Mouse (Mus musculus): ENCODE measurements at regions not wholly inside any gene's neighbourhood (a gene's known extent, or its start where the extent isn't known, plus 50 kb on each side); places are given as distances from the start of the nearest gene placed in this dataset.

DNA sequence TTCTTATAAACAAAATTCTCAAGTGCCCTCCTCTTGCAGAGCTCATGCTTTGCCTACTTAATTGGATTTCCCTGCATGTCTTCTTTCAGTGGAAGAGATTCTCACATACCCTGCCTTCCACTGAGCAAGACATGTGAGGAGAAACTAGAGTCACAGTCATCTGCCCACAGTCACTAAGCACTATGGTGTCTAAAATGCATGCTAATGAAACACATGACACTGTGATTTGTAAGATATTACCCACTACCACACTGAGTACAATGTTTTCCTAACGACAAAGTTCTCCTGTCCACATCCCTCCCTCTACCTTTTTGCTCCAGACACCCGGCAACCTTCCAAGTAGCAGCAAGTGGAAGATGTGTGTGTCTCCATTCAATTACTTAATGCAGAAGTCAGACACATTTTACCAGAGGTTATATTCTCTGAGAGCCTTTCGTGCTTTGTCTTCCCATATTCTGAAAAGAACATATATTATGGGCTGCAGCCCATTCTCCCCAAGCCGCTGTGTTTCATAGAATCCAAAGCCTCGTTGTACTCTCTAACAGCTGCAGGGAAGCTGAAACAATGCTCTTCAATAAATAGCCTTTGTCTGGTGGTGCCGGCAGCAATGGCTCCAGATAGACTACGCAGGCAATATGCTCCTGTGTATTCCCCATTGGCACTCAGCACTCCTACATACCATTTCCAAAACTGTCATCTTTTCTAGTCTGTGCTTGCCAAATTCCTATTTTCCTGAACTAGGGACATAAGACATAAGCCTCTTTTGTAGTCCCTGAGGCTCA lies 670.7 kb downstream of the Poteg start:
- no peak for DNase-seq (ENCODE audit: low spot score in 2 of 2)

DNA sequence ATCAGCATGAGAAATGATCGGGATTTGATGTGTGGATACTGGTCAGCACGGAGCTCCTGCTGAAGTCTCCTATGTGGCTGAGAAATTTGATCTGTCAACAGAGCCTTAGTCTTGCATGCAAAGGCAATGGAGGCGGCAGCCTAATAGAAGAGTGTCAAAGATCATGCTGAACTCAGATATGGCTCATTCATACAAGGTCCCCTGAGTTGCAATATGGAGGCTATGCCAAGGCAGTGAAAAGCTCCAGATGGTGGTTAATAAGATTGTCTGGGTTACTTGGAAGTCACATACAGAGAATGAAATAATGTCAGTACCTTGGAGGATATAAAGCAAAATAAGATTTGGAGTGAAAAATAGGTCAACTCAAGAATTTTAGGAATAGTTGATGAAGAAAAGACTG lies 677.6 kb downstream of the Poteg start:
- no peak for DNase-seq (ENCODE audit: low spot score in 2 of 2)

DNA sequence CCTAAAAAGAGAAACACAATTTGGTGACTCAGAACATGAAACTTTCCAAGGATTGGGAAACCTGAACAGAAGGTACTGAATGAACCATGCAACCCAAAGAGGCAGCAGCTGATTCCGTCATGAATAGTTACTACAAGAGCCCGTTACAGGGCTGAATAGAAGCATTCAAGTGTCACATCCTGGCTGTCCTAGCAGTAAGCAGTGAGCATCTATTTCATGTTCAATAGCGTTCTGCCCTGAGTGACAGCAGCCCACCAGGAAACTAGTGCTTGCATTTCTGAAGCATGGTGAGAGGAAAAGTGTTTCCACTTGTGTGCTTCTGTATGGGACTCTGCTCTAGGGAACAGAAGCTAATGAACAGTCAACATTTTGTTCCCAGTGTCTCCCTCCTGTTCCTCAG lies 694.4 kb downstream of the Poteg start:
- no peak for DNase-seq (ENCODE audit: low spot score in 2 of 2)

DNA sequence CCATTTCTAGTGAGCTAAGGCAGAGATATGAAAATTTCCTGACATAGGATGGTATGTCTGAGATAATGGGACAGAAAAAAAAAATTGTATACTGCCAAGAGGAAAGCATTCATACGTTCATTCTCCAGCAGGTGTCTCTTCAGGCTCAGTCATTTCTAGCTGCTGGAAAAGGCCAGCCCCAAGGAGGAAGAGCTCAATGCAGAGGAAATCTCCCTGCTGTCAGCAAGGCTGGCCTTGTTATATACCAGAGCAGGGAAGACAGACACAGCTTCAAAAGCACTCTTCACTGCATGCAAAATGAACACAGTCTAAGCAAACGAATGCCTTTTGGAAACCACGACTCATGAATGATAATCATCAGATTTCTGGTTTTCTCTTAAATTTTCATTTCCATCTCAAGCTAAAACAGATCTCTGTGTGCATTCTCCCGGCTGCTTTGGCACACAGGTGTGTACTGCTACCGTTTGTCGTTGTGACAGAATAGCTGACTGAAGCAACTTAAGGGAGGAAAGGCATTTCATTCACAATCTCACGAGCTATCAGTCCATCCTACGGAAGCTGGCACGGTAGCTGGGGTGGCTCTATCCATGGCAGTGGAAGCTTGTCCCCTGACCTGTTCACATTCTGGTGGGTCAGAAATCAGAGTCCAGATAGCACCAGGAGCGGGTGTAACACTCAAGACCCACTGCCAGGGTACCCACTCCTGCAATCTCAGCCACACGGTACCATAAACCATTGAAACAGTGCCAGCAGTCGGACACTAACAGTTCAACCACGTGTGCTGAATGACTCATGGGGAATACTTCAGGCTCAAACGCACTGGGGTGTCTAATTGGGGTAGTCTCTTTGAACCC lies 701.4 kb downstream of the Poteg start:
- DNase-seq (ENCODE audit: low spot score in 2 of 2): peak in 1 of 2 experiments; percentile 32

DNA sequence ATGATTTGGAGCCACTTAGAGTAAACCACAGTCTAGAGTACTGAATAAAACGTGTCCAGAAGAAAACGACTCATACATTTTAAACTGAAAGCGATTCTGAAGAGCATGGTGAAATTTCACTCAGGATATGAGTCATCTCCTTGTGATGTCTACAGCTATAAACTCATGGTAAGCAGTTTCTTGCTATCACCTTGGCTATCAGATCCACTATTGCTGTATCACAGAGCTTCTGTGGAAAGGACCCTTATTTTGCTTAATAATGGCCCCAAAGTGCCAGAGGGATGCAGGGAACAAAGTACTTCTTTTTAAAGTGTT lies 701.9 kb downstream of the Poteg start:
- DNase-seq (ENCODE audit: low spot score in 2 of 2): no peak

DNA sequence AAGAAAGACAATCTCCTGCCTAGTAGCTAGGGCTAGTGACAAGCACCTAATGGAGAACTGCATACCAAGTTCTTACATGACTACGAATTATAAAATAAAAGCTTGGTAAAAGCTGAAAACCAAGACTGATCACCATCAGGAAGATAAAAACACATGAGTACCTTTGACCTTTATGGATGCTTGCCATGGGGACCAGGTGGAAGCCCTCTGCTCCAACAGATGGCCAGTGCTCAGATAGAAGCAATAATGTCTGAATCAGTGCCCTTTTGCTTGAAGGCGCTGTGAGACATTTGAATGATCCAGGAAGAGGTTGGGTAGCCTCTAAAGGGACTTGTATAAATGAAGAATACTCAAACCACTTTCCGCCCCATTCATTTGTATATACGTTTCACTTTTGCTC lies 713.2 kb downstream of the Poteg start:
- no peak for DNase-seq (ENCODE audit: low spot score in 2 of 2)

DNA sequence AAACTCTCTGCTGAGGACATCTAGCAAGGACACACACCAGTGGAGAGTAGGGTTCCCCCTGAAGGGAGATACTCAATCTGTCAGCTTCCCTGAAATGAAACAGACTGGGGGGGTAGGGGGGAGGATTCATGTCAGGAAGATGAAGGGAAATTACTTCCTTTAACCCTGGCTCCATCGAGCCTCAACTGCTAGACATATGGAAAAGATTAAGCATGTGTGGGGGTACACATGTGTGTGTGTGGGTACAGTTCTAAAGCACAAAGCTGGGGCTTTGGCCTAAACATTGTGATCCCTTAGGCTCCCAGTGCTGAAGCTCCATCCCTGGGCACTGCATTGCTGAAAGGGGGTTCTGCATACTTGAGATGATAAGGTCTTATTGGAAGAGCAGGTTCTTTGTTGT lies 720.6 kb downstream of the Poteg start:
- no peak for DNase-seq (ENCODE audit: low spot score in 2 of 2)

DNA sequence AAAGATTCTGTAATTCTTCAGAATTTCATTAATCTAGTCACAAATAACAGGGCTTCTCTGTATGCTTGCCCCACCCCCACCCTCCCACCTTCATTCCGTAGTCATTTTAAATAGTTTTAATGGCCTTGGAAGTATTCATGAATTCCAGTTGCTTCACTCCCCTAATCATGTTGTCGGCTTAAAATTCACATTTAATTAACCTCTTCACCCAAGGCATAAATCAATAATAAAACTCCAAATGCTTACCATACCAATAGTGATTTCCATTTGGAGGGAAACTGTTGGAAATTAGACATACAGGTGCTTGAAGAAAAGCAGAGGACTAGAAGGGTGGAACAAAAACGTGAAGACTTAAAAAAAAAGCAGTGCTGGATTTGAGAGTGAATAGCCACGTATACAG lies 724.0 kb downstream of the Poteg start:
- no peak for DNase-seq (ENCODE audit: low spot score in 2 of 2)

DNA sequence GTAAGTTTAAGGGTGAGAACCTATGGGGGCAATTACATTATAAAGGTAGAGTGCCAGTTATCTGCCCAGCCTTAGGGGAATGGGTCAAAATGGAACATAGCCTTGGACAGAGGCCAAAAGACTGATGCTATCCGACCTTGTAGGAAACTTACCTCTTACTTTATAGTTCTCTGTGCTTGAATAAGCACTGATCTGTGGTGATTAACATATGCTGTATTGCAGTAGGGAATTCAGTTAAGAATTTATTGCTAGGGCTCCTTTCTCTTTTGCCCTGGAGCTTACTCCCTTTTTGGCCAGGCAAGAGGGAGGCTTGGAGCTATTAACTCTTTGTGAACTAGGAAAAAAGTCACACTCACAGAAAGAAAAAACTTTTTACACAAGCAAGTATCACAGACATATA lies 748.5 kb downstream of the Poteg start:
- no peak for DNase-seq (ENCODE audit: low spot score in 2 of 2)

DNA sequence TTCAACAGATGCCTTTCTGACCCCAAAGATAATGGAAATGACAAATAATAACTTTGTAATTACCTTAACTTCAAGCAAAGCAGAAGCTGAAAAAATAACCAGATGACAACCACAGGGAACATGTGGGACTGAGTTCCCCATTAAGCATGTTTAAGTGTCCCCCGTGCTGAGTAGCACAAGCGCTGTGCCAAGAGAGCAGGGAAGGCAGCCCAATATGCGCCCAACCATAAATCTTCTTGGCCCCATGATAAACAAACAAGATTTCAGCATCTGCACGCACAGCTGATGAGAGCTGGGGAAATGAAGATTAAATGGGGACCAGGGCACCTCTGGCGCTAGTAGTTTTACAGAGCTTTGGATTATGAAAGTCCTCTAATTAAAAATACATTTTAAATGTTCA lies 788.1 kb downstream of the Poteg start:
- DNase-seq (ENCODE audit: low spot score in 2 of 2): peak in 1 of 2 experiments; percentile 16

DNA sequence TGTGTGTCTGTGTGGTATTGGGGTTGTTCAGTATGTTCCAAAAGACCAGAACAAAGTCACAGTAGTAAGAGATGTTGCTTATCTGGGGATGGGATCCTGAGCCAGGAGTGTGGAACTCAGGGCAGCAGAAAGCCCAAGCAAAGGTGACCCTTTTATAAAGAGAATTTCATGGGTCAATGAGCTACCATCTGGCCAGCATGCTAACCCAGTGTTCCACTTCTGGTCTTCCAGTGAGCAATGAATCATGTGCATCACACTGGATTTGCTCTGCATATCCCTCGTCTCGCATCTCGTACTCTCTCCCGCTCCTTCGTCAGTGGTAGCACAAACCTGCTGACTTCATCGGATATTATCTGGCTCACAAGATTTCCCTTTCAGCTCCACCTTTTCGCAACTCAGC lies 791.9 kb downstream of the Poteg start:
- DNase-seq (ENCODE audit: low spot score in 2 of 2): no peak

DNA sequence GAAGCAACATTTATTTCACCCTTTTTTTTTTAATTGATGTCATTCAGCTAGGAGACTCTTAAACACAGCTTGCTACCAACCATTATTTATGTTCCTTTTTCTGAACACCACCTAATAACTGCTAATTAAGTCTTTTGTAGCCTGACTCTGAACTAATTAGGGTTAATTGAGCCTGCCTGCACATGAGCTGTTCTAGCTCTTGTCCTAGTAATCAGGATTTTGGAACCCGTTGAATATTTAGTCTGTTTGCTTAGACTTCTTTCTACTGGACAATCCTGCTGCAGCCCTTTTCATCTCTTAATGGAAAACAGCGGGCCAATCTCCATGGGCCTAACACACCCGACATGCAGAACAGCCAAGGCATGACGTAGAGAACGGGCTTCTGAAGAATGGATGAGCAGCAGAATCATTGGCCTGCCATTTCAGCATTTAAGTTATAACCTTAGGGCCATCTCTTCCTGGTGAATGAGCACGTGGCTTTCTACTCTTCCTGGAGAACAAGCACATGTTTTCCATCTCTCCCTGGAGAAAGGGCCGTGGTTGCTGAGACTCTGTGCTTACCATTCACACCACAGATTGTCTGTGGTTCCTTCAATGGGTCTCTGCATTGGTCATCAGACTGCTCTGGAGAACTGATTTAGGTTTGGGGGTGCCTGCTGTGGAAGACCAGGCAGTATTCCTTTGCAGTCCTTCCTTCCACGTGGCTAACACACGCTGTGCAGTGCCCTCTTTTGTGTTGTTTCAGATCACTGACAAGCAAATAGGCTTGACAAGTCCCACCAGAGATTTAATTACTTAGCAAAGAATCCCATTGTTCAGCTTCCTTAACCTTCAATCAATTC lies 805.1 kb downstream of the Poteg start:
- DNase-seq (ENCODE audit: low spot score in 2 of 2): no peak

DNA sequence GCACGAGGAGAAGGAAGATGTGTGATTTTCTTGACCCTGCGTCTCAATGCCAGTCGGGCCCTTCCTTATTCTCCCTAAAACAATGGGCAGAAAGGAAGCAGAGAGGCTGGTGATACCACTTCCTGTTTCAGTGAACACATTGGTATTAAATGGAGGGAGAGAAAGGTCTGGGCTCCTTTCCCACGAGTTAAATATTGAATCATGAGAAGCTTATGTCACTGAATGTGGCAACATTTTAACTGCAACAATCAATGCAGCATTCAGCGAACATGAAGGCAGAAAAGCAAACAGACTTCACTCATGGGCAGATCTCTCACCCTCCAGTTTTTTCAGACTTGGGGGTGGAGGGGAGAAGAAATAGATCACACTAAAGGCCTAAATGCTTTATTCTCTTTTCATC lies 819.8 kb downstream of the Poteg start:
- DNase-seq (ENCODE audit: low spot score in 2 of 2): no peak

DNA sequence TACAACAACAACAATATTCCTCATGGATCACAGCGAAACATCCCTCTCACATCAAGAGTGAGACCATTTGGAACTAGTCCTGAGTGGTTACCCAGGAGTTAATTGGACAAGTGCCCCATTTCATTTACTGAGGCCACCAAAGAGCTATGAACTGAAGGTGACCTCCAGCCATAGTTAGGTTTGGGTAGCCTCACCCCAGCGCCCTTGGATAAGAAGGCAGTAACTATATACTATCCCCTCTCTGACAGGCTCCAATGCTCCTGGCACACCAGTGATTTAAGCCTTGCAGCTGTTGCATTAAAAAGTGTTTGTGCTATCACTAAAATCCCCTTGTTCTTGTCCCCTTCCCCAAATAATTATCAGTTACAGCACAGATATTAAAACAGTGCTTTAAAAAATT lies 836.8 kb downstream of the Poteg start:
- no peak for DNase-seq (ENCODE audit: low spot score in 2 of 2)

DNA sequence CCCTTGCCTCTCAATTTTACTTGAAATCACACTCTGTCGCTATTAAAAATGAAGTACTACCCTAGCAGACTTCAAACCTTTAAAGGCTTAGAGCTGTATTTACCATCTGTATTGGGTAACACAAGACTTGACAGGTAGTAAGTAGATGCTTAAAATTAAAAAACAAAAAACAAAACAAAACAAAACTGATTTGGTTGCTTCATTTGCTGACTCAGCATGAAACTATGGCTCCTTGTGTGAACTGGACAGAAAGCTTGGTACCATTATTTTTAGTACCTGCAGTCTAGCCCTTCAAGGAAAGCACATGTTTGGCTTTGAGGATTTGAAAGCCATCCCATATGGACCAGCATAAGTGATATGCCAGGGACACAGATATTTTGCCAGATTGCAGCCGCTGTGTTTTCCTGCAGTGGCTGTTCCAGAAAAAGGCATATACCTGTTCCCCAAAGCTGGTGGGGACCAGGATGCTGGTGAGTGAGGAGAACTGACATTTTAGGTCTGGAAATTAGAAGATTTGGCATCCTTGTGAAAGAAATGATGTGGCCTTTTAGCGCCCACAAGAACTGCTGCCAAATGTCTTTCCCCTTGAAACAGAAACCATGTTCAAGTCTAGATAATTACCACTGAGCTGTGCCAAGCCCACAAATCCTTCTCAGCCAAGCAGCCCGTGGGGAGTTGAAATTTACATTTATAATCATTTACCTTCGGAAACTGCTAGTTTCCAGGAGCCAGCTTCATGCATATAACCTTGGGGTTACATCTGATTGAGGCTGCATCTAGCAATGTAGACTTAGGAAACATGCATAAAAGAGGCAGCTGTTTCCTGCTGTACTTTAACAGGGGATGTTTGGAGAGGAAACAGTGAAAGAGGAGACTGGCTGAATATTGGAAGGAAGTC lies 851.7 kb downstream of the Poteg start:
- DNase-seq (ENCODE audit: low spot score in 2 of 2): peak in 1 of 2 experiments; percentile 19

DNA sequence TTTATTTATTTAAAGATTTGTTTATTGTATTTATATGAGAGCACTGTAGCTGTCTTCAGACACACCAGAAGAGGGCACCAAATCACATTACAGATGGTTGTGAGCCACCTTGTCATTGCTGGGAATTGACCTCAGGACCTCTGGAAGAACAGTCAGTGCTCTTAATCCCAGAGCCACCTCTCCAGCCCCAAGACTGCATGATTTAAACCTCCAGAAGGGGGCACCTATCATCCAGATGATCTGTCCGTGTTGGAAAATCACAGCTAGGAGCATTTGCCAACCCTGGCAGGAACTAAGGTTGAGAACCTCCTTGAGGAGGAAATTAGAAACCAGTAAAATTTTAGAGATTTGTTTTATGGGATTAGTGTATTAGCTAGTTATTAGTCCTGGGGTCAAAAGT lies 869.6 kb downstream of the Poteg start:
- no peak for DNase-seq (ENCODE audit: low spot score in 2 of 2)

DNA sequence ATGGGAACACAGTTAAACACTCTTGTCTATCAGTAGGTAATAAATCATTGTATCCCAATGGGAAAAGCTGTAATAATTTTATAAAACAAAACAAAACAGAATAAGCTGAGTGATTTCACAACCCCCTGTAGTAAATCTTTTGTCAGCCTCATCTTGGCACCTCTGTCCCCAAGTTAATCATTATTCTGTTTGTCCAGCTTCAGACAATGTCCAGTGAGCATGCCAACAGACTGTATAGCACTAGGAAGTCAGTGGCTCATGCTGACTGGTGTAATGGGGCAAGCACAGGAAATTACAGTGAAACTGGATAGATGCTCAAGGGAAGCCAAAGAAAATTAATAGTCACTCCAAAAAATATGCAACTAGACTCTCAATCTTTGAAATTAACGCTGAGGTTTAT lies 885.9 kb downstream of the Poteg start:
- no peak for DNase-seq (ENCODE audit: low spot score in 2 of 2)

DNA sequence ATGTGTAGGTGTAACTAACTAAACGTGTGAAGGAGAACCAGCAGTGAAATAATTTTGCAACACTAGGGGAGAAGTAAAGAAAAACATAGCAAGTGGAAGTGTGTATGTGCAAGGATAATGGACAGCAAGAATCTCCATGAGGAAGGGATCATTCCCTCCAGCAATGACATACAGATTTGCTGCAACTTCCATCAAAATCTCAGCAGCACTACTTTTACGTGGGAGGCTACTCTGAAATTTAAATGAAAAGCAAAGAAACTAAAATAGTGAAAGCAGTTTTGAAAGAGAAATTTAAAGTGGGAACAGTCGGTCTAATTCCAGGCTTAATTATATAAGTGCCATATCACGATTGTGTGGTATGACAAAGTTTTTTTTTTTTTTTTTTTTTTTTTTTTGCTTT lies 890.0 kb downstream of the Poteg start:
- no peak for DNase-seq (ENCODE audit: low spot score in 2 of 2)

DNA sequence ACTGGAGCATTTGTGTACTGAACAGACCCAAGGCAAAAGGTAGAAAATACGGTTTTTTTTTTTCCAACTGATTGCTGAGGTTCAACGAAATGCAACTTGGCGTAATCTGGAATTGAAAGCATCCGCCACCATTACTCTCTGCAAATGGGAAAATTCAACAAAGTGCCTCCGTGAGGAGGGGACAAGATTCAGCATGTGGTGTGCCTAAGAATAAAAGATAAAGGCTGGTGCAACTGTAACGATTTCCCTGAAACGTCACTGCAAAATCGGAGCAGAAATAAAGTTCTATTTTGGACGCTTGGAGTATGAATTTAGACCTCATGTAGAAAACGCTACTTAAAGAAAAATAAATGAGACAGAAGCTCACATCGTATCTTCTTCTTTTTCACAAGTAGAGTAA lies 893.8 kb downstream of the Poteg start:
- no peak for DNase-seq (ENCODE audit: low spot score in 2 of 2)

DNA sequence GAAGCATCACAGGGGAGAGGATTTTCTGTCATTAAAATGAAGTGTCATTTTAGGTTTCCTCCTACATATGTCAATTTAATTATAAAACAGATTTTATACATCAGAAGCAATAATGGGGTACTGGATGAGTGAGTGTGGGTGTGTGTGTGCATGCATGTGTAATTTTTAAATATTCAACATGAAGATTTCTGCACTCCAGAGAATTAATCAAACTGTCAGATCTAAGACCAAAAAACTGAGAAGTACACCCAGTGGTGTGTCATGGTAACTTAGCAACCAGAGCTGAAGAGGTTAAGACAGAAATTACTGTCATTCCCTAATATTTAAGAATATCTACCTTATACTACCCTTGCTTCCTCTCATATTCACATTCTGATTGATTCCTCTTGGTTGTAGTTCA lies 919.0 kb downstream of the Poteg start:
- DNase-seq (ENCODE audit: low spot score in 2 of 2): no peak

DNA sequence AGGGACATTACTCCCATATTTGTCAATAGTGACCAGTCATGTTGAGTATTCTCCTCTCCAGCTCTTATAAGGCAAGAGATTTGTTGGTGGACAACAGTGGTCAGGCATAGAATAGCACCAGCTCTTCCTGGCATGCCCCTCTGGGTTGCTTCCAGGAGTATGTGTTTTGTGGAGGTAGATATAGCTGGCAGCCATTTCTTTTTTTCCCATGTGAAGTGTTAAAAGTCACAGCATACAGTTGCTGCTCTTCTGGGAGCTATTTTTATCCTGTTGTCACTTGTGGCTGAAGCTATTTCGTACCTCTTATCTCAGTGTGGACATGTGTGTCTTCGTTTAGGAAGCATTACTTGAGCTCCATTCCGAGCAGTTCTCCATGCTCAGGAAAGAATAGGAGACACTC lies 919.9 kb downstream of the Poteg start:
- DNase-seq (ENCODE audit: low spot score in 2 of 2): no peak
